Mouse (Mus musculus) neural tube, embryonic 10.5 days (tissue): ENCODE data around the gene Rasgef1a.
A peak's percentile ranks its signal among the peaks of the same experiment; 100 is the strongest.

Experiments used
- DNase-seq: peaks from one replicate; pipeline ENCODE4 v3.0.0-alpha.2; 2017; ENCODE audit warnings: low spot score; ENCODE audit errors: extremely low spot score

The Rasgef1a gene

GRCm38 (mm10) chr6:118022898-118023635 lies 11.8 kb downstream of the Rasgef1a start:
- DNase-seq = no peak

- DNase-seq = no peak
Observed at GRCm38 (mm10) chr6:118027036-118027435, 15.8 kb downstream of the Rasgef1a start.

- DNase-seq = no peak
Observed at GRCm38 (mm10) chr6:118031467-118031866, 20.2 kb downstream of the Rasgef1a start.

- no peak for DNase-seq
Observed at GRCm38 (mm10) chr6:118035639-118036038, 24.4 kb downstream of the Rasgef1a start.

GRCm38 (mm10) chr6:118036118-118036805 lies 25.0 kb downstream of the Rasgef1a start:
- DNase-seq = no peak

- DNase-seq = no peak
Observed at GRCm38 (mm10) chr6:118036866-118037265, 25.6 kb downstream of the Rasgef1a start.

- no peak for DNase-seq
Observed at GRCm38 (mm10) chr6:118045180-118045579, 33.9 kb downstream of the Rasgef1a start.

- no peak for DNase-seq
Observed at GRCm38 (mm10) chr6:118045892-118046291, 34.7 kb downstream of the Rasgef1a start.

GRCm38 (mm10) chr6:118046511-118046910 lies 35.3 kb downstream of the Rasgef1a start:
- no peak for DNase-seq

- DNase-seq = no peak
Observed at GRCm38 (mm10) chr6:118046924-118047323, 35.7 kb downstream of the Rasgef1a start.

- DNase-seq = no peak
Observed at GRCm38 (mm10) chr6:118047811-118048505, 36.7 kb downstream of the Rasgef1a start.

- DNase-seq = no peak
Observed at GRCm38 (mm10) chr6:118049776-118050175, 38.5 kb downstream of the Rasgef1a start.

- no peak for DNase-seq
Observed at GRCm38 (mm10) chr6:118051474-118051873, 40.2 kb downstream of the Rasgef1a start.

GRCm38 (mm10) chr6:118055209-118055608 lies 44.0 kb downstream of the Rasgef1a start:
- DNase-seq = no peak

- DNase-seq = no peak
Observed at GRCm38 (mm10) chr6:118061266-118061665, 50.0 kb downstream of the Rasgef1a start.

GRCm38 (mm10) chr6:118063266-118063665 lies 52.0 kb downstream of the Rasgef1a start:
- no peak for DNase-seq

- peak; percentile 38 for DNase-seq
Observed at GRCm38 (mm10) chr6:118064968-118065530, 53.8 kb downstream of the Rasgef1a start.

GRCm38 (mm10) chr6:118065837-118066198 lies 54.6 kb downstream of the Rasgef1a start:
- no peak for DNase-seq

GRCm38 (mm10) chr6:118066199-118067081 lies 55.2 kb downstream of the Rasgef1a start:
- peak; percentile 48 for DNase-seq

- no peak for DNase-seq
Observed at GRCm38 (mm10) chr6:118067720-118068119, 56.5 kb downstream of the Rasgef1a start.
